Mouse (Mus musculus) small intestine, adult 2 months (tissue): ENCODE data around the gene Zfp628.

Experiments
- CTCF ChIP-seq: fragments of 200-500 bp; IDR thresholded peaks from 2 replicates; pipeline ENCODE4 v1.5.1; 2012; ENCODE audit warnings: low read depth, mild to moderate bottlenecking, control low read depth, inconsistent platforms, low read length, moderate library complexity, mixed read lengths; ENCODE audit not compliant: insufficient replicate concordance, insufficient read length; ENCODE audit errors: extremely low read depth
- POLR2A ChIP-seq: fragments of 200-500 bp; IDR thresholded peaks from 2 replicates; pipeline ENCODE4 v1.6.1; 2012; ENCODE audit warnings: low read depth, mild to moderate bottlenecking, control low read depth, inconsistent platforms, low read length, moderate library complexity

DNA sequence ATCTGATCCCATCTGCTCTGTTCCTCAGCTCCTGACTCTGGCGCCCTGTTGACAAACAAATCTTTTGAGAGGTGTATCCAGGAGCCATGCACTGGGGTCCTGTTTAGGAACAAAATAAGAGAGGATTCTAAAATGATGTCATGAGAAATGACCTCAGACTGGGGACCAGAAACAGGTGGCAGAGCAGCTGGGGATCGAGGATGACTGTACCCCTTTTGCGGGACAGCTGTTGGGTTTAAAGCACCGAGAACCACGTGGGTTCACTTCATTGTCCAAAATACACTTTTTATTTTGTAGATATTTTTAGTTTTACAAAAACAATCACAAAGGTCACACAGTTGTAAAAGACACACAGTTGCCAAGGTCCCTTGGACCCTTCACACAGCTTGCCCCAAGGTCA is 50.0 kb downstream of the Zfp628 start:
- no peak for TF ChIP-seq CTCF
- TF ChIP-seq POLR2A, result no peak
